Mouse (Mus musculus) C2C12 (cell line): ENCODE results near the gene Atp5mpl. TPM values are rescaled to one million over a fixed set of nuclear protein-coding genes. Genes with fewer than 3 reads are reported as not detected.

Experiments used
- H3K27me3 ChIP-seq: one replicate; pipeline ENCODE4 v1.6.1; 2011; ENCODE audit not compliant: control insufficient read depth, insufficient read depth, insufficient read length
- H3K36me3 ChIP-seq: one replicate; pipeline ENCODE4 v1.6.1; 2011; ENCODE audit not compliant: control insufficient read depth, insufficient read depth
- H3K4me3 ChIP-seq: one replicate; pipeline ENCODE4 v1.5.1; 2011; ENCODE audit warnings: mild to moderate bottlenecking, control low read depth; ENCODE audit not compliant: poor library complexity, insufficient read depth, severe bottlenecking
- H3K79me2 ChIP-seq: one replicate; pipeline ENCODE4 v1.6.1; 2011; ENCODE audit not compliant: control insufficient read depth, insufficient read depth
- H3K79me3 ChIP-seq: one replicate; pipeline ENCODE4 v1.6.1; 2011; ENCODE audit warnings: low read depth, control low read depth
- H3ac ChIP-seq: one replicate; pipeline ENCODE3; 2011; ENCODE audit warnings: low read depth; ENCODE audit not compliant: control insufficient read depth, insufficient read length
- CEBPB ChIP-seq: IDR thresholded peaks from one replicate; pipeline ENCODE4 v1.6.1; 2011; ENCODE audit warnings: low read depth, mild to moderate bottlenecking, control low read depth, moderate library complexity
- CTCF ChIP-seq: IDR thresholded peaks from one replicate; pipeline ENCODE4 v1.5.1; 2011; ENCODE audit not compliant: control insufficient read depth, insufficient read depth, insufficient read length
- FOSL1 ChIP-seq: IDR thresholded peaks from one replicate; pipeline ENCODE4 v1.8.0; 2011; ENCODE audit warnings: mild to moderate bottlenecking, low read length; ENCODE audit not compliant: poor library complexity, insufficient read depth, severe bottlenecking
- MAX ChIP-seq: IDR thresholded peaks from one replicate; pipeline ENCODE4 v1.6.1; 2011; ENCODE audit warnings: mild to moderate bottlenecking, control low read depth
- MYOD1 ChIP-seq: IDR thresholded peaks from one replicate; pipeline ENCODE4 v1.6.1; 2011; ENCODE audit warnings: low read depth; ENCODE audit not compliant: control insufficient read depth, insufficient read length
- MYOG ChIP-seq: IDR thresholded peaks from one replicate; pipeline ENCODE4 v1.6.1; 2011; ENCODE audit not compliant: control insufficient read depth, insufficient read length; ENCODE audit errors: extremely low read depth
- USF1 ChIP-seq: IDR thresholded peaks from one replicate; pipeline ENCODE4 v1.6.1; 2011; ENCODE audit warnings: low read depth, mild to moderate bottlenecking, control low read depth, moderate library complexity
- polyA plus RNA-seq: library from polyadenylated mRNA; unstranded; fragments of >200 nt; fragmentation: generic; extraction: Trizol; gene quantifications from one replicate; pipeline ENCODE4 v1.2.1, GENCODE M21; 2012; ENCODE audit warnings: missing spikeins

Gene Atp5mpl
- polyA plus RNA-seq, 1 experiment: 608 TPM

GRCm38 (mm10) chr12:111936706-111937550 is 29.8 kb downstream of the Atp5mpl start:
- H3ac ChIP-seq: no peak overlapping the region
- H3K4me3 ChIP-seq: no peak overlapping the region
- no peaks in the 10 kb centered on the region for H3K79me2 ChIP-seq
- no peaks in the 10 kb centered on the region for H3K36me3 ChIP-seq
- no peaks in the 10 kb centered on the region for H3K79me3 ChIP-seq
- no peak for TF ChIP-seq USF1
- H3K27me3 ChIP-seq: no peaks in the 10 kb centered on the region

GRCm38 (mm10) chr12:111933971-111934370 is 32.8 kb downstream of the Atp5mpl start:
- no peaks in the 10 kb centered on the region for H3K79me2 ChIP-seq
- H3ac ChIP-seq: no peak overlapping the region
- no peaks in the 10 kb centered on the region for H3K36me3 ChIP-seq
- no peaks in the 10 kb centered on the region for H3K27me3 ChIP-seq
- no peak for TF ChIP-seq MYOG
- no peak for TF ChIP-seq USF1
- TF ChIP-seq MYOD1: no peak
- TF ChIP-seq CEBPB: no peak
- no peak for TF ChIP-seq FOSL1
- TF ChIP-seq CTCF: no peak
- no peak for TF ChIP-seq MAX
- no peaks in the 10 kb centered on the region for H3K79me3 ChIP-seq
- H3K4me3 ChIP-seq: no peak overlapping the region

GRCm38 (mm10) chr12:111933032-111933704 is 33.6 kb downstream of the Atp5mpl start:
- H3K79me3 ChIP-seq: no peaks in the 10 kb centered on the region
- TF ChIP-seq USF1 (no peak), CEBPB (no peak), CTCF (no peak), MYOG (no peak), MYOD1 (no peak), MAX (no peak), FOSL1 (no peak)
- H3ac ChIP-seq: no peak overlapping the region
- no peaks in the 10 kb centered on the region for H3K79me2 ChIP-seq
- H3K36me3 ChIP-seq: no peaks in the 10 kb centered on the region
- H3K4me3 ChIP-seq: no peak overlapping the region
- H3K27me3 ChIP-seq: no peaks in the 10 kb centered on the region

- Histone ChIP-seq H3K4me3 (no peak overlapping the region), H3K79me3 (no peaks in the 10 kb centered on the region), H3K79me2 (no peaks in the 10 kb centered on the region), H3K36me3 (no peaks in the 10 kb centered on the region), H3K27me3 (no peaks in the 10 kb centered on the region), H3ac (no peak overlapping the region)
- no peak for TF ChIP-seq MAX
- no peak for TF ChIP-seq CEBPB
- no peak for TF ChIP-seq CTCF
- no peak for TF ChIP-seq MYOG
- TF ChIP-seq MYOD1: no peak
- no peak for TF ChIP-seq USF1
- no peak for TF ChIP-seq FOSL1
Observed at GRCm38 (mm10) chr12:111932513-111932912, 34.3 kb downstream of the Atp5mpl start.

GRCm38 (mm10) chr12:111931411-111932025 is 35.3 kb downstream of the Atp5mpl start:
- Histone ChIP-seq H3K36me3 (no peaks in the 10 kb centered on the region), H3K79me3 (no peaks in the 10 kb centered on the region), H3K4me3 (no peak overlapping the region), H3K79me2 (no peaks in the 10 kb centered on the region), H3ac (no peak overlapping the region), H3K27me3 (no peaks in the 10 kb centered on the region)
- no peak for TF ChIP-seq MYOD1
- TF ChIP-seq MYOG: no peak
- TF ChIP-seq CTCF: no peak
- TF ChIP-seq FOSL1: no peak
- no peak for TF ChIP-seq MAX
- TF ChIP-seq CEBPB: no peak
- TF ChIP-seq USF1: no peak
